In genomic region chr1:66608304-66608703, GRCm38 (mm10) we compare ENCODE assay signal across 28 mouse cellular contexts.
"Had no signal": no experiment of that assay in that cellular context is flagged by ENCODE, and none has a peak within 500 bp of the region (broad histone marks: within the 10 kb centered on the region; RNA-seq: fewer than 3 reads in every experiment).

No protein-coding gene starts in this region.

- H3K27me3 ChIP-seq: embryonic facial prominence, embryonic 12.5 days; embryonic facial prominence, embryonic 13.5 days; embryonic facial prominence, embryonic 15.5 days; forebrain, embryonic 12.5 days; forebrain, embryonic 13.5 days; forebrain, embryonic 15.5 days had no signal

- ATAC-seq: forebrain, embryonic 13.5 days; forebrain, embryonic 14.5 days; forebrain, embryonic 15.5 days; forebrain, embryonic 16.5 days; forebrain, postnatal 0 days had no signal

- H3K9me3 ChIP-seq: embryonic facial prominence, embryonic 10.5 days; embryonic facial prominence, embryonic 12.5 days; embryonic facial prominence, embryonic 13.5 days; embryonic facial prominence, embryonic 15.5 days; forebrain, embryonic 10.5 days; forebrain, embryonic 12.5 days; forebrain, embryonic 13.5 days; forebrain, embryonic 15.5 days had no signal

- H3K27ac ChIP-seq: embryonic facial prominence, embryonic 10.5 days; embryonic facial prominence, embryonic 12.5 days; embryonic facial prominence, embryonic 13.5 days; embryonic facial prominence, embryonic 15.5 days; forebrain, embryonic 10.5 days; forebrain, embryonic 12.5 days; forebrain, embryonic 13.5 days; forebrain, embryonic 15.5 days; gastrocnemius, adult 2 months had no signal

- H3K9ac ChIP-seq: embryonic facial prominence, embryonic 12.5 days; embryonic facial prominence, embryonic 13.5 days; embryonic facial prominence, embryonic 15.5 days; forebrain, embryonic 12.5 days; forebrain, embryonic 13.5 days; forebrain, embryonic 15.5 days; forebrain, postnatal 0 days had no signal

- H3K36me3 ChIP-seq: embryonic facial prominence, embryonic 10.5 days; embryonic facial prominence, embryonic 12.5 days; embryonic facial prominence, embryonic 13.5 days; embryonic facial prominence, embryonic 15.5 days; forebrain, embryonic 10.5 days; forebrain, embryonic 12.5 days; forebrain, embryonic 15.5 days had no signal

- H3K4me1 ChIP-seq: embryonic facial prominence, embryonic 10.5 days; embryonic facial prominence, embryonic 12.5 days; embryonic facial prominence, embryonic 13.5 days; embryonic facial prominence, embryonic 15.5 days; forebrain, embryonic 12.5 days; forebrain, embryonic 13.5 days; forebrain, embryonic 15.5 days had no signal

- H3K4me2 ChIP-seq: embryonic facial prominence, embryonic 12.5 days; embryonic facial prominence, embryonic 13.5 days; embryonic facial prominence, embryonic 15.5 days; forebrain, embryonic 12.5 days; forebrain, embryonic 13.5 days; forebrain, embryonic 15.5 days had no signal

- H3K4me3 ChIP-seq: embryonic facial prominence, embryonic 10.5 days; embryonic facial prominence, embryonic 12.5 days; embryonic facial prominence, embryonic 13.5 days; embryonic facial prominence, embryonic 15.5 days; erythroblast, embryonic 14.5 days; forebrain, embryonic 10.5 days; forebrain, embryonic 12.5 days; forebrain, embryonic 13.5 days; forebrain, embryonic 15.5 days; gastrocnemius, adult 2 months had no signal

- DNase-seq: cerebellum, adult 18-20 months; cerebellum, adult 2 months; cerebellum, adult 8-10 months; cerebellum, adult 9-10 months; cerebellum, adult 9-11 months; cerebellum, postnatal 10 days; cerebellum, postnatal 14 days; cerebellum, postnatal 25 days; cerebellum, postnatal 36 days; embryo, embryonic 11 days; forebrain, postnatal 0 days; gastrocnemius, adult 2 months; gastrocnemius, postnatal 10 days; gastrocnemius, postnatal 14 days; gastrocnemius, postnatal 25 days; gastrocnemius, postnatal 36 days; heart, adult 11 months had no signal
